Mouse (Mus musculus) embryonic facial prominence, embryonic 15.5 days (tissue): ENCODE measurements at regions not wholly inside any gene's neighbourhood (a gene's known extent, or its start where the extent isn't known, plus 50 kb on each side); places are given as distances from the start of the nearest gene placed in this dataset.

ENCODE experiments used
- ATAC-seq: fragments of 200-750 bp; cut with Nextera tagmentation; 2 replicates; pipeline ENCODE4 v1.8.0; 2017; ENCODE audit warnings: low read depth, moderate TSS enrichment; ENCODE audit not compliant: insufficient number of reproducible peaks, low FRiP score, low TSS enrichment
- H3K27ac ChIP-seq: fragments of 300-500 bp; sonication (generic); replicated peaks from 2 replicates; pipeline ENCODE4 v1.5.1; 2015; ENCODE audit warnings: mild to moderate bottlenecking, inconsistent platforms
- H3K27me3 ChIP-seq: fragments of 300-500 bp; sonication (generic); 2 replicates; pipeline ENCODE4 v1.6.1; 2015; ENCODE audit warnings: inconsistent platforms
- H3K36me3 ChIP-seq: fragments of 300-500 bp; sonication (generic); 2 replicates; pipeline ENCODE4 v1.6.1; 2015; ENCODE audit warnings: mild to moderate bottlenecking, inconsistent platforms
- H3K4me1 ChIP-seq: fragments of 300-500 bp; sonication (generic); 2 replicates; pipeline ENCODE4 v1.6.1; 2015; ENCODE audit warnings: inconsistent platforms
- H3K4me2 ChIP-seq: fragments of 300-500 bp; sonication (generic); replicated peaks from 2 replicates; pipeline ENCODE4 v1.6.1; 2015; ENCODE audit warnings: mild to moderate bottlenecking, inconsistent platforms
- H3K4me3 ChIP-seq: fragments of 300-500 bp; sonication (generic); replicated peaks from 2 replicates; pipeline ENCODE4 v1.5.1; 2015; ENCODE audit warnings: mild to moderate bottlenecking, inconsistent platforms
- H3K9ac ChIP-seq: fragments of 300-500 bp; sonication (generic); 2 replicates; pipeline ENCODE4 v1.6.1; 2015; ENCODE audit warnings: inconsistent platforms
- H3K9me3 ChIP-seq: fragments of 300-500 bp; sonication (generic); replicated peaks from 2 replicates; pipeline ENCODE4 v1.6.1; 2016; ENCODE audit warnings: inconsistent platforms
- WGBS: fragments of 180-500 bp; shearing (Covaris S2); methylation state at CpG from one replicate; pipeline ENCODE4 v1.1.7; 2015; 5-methylcytosine and 5-hydroxymethylcytosine counted together

DNA sequence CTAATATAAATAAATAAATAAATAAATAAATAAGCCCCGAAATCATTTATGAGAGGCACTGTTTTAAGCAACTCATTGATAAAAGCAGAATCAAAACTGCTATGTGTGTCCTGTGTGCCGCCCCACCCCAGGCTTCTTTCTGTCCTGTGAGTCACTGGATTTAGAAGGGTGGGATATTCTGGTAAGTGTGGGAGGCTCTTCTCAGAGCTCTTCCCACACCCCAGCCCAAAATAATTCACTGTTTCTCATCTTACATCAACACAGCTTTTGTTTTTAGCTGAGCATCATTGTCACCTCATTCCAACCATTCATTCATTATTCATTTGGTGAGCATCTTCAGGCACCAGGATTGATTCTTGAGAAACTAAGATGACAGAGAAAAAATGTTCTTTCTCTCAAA, 118.4 kb downstream of the Barx2 start:
- Histone ChIP-seq H3K9ac (no peak overlapping the region), H3K4me3 (no peak overlapping the region), H3K36me3 (no peaks in the 10 kb centered on the region), H3K27me3 (no peaks in the 10 kb centered on the region), H3K9me3 (no peaks in the 10 kb centered on the region), H3K27ac (no peak overlapping the region), H3K4me1 (no peaks in the 10 kb centered on the region), H3K4me2 (no peak overlapping the region)
- WGBS, result 95% methylated on average over 2 of the region's 2 CpGs
- no peak for ATAC-seq

DNA sequence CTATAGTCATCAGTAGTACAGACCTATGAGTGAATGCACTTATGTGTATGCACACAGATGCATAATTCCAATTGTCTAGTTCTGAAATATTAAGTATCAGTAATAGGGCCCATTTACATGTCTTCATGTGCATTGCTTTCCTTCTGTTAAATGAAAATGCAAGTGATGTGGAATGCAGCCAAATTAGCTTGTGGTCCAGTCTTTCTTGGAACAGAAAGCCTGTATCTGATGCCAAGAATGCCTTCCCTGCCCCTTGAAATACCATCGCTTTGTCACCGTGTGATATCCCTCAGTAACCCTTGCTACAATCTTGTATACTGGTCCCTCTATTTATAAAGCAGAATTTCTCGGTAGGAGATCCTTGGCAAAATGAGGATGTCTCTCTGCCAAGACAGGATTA, 137.3 kb downstream of the Barx2 start:
- H3K27ac ChIP-seq, result no peak overlapping the region
- H3K9me3 ChIP-seq, result no peaks in the 10 kb centered on the region
- H3K27me3 ChIP-seq, result no peaks in the 10 kb centered on the region
- H3K36me3 ChIP-seq, result no peaks in the 10 kb centered on the region
- H3K4me2 ChIP-seq, result no peak overlapping the region
- H3K4me3 ChIP-seq, result no peak overlapping the region
- H3K4me1 ChIP-seq, result no peaks in the 10 kb centered on the region
- no peak overlapping the region for H3K9ac ChIP-seq
- WGBS, result 79% methylated on average over 3 of the region's 3 CpGs
- no peak for ATAC-seq

DNA sequence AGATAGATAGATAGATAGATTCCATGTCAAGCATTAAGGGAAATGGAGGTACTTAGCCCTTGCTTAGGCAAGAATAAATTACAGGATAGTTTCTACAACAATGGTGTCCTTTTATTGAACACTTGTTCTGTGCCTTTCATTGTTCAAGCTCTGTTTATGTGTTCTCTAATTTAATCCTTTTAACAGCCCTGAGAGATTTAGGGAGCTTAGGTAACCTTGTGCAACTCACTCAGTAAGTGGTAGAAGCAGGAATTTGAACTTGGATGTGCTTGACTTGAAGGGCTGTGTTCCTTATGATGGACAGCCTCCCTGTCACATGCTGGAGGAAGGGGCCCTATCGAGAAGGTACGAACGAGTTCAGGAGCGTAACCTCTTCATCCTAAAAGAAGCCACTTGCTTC, 147.9 kb downstream of the Barx2 start:
- Histone ChIP-seq H3K4me2 (no peak overlapping the region), H3K27me3 (no peaks in the 10 kb centered on the region), H3K27ac (no peak overlapping the region), H3K9ac (no peak overlapping the region), H3K9me3 (no peaks in the 10 kb centered on the region), H3K36me3 (no peaks in the 10 kb centered on the region), H3K4me3 (no peak overlapping the region), H3K4me1 (no peaks in the 10 kb centered on the region)
- 75% methylated on average over 4 of the region's 4 CpGs for WGBS
- no peak for ATAC-seq

DNA sequence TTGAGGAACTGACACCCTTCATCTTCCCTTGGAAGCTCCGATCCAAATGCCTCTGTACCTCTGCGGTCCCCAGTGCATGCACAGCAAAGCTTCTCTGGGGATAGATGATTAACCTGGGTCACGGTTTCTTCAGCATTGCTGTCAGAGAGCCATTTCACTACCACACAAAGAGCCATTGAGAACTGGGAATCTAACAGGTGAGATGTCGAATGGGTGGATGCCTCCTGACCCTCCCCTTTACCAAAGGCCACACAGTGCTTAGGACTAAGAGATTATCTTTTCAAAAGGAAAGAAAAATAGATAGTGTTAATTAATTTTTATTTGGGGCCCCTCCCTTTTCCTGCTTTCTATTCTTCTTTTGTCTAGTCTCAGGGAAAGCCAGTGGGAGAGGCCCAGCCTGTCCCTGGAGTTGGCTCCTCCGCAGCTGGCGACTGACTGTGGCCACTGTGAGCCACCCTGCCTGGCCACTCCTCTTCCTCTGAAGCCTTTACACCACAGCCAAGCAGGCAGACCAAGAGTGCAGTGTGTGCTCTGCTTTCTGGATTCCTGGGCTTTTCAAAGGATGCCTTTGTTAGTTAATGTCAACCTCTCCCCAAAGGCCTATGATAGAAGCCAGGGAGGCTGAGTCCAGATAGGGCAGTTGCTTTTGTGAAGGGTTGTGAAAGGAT, 155.2 kb downstream of the Barx2 start:
- Histone ChIP-seq H3K27ac (no peak overlapping the region), H3K9ac (no peak overlapping the region), H3K27me3 (no peaks in the 10 kb centered on the region), H3K9me3 (no peaks in the 10 kb centered on the region), H3K4me3 (no peak overlapping the region), H3K4me1 (no peaks in the 10 kb centered on the region), H3K4me2 (no peak overlapping the region), H3K36me3 (no peaks in the 10 kb centered on the region)
- no peak for ATAC-seq
- whole genome bisulfite sequencing, result 52% methylated on average over 6 of the region's 6 CpGs

DNA sequence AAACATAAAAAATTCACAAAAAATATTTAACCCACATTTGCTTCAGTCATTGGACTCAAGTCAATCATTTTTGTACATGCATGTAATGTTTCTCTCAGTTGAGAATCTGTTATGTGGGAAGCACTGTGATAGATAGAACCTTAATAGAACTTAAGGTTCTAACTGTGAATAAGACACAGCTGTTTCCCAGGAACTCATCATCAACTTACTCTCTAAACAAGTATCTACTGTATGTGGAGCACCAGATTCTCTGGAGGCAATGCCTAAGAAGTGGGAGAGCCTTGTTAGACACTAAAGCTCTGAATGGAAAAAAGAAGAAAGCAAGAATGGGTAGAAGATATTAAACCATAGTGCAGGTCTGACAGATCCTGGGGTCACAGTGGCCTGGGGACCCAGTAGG, 182.8 kb downstream of the Barx2 start:
- no peaks in the 10 kb centered on the region for H3K9me3 ChIP-seq
- H3K9ac ChIP-seq, result no peak overlapping the region
- H3K36me3 ChIP-seq, result no peaks in the 10 kb centered on the region
- no peak overlapping the region for H3K4me2 ChIP-seq
- H3K27me3 ChIP-seq, result no peaks in the 10 kb centered on the region
- ATAC-seq, result no peak
- no peaks in the 10 kb centered on the region for H3K4me1 ChIP-seq
- no peak overlapping the region for H3K4me3 ChIP-seq
- H3K27ac ChIP-seq, result no peak overlapping the region

DNA sequence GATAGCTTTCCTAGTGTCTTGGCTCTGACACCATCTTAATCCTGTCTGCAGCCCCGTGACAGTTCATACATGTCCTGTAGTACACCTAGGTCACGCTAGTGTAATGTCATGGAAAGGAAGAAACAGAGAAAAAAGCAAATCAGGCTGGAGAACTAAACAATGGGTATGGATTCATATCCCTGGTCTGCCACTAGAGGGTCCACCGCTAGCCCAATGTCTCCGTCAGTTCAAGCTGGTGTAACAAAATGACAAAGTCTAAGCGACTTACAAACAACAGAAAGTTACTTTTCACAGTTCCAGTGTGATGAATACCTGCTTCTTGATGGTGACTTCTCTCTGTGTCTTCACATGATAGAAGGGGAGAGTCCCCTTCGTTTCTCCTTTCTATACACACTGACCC, 194.0 kb downstream of the Barx2 start:
- no peak for ATAC-seq
- WGBS, result 73% methylated on average over 6 of the region's 6 CpGs
- H3K27me3 ChIP-seq, result no peaks in the 10 kb centered on the region

DNA sequence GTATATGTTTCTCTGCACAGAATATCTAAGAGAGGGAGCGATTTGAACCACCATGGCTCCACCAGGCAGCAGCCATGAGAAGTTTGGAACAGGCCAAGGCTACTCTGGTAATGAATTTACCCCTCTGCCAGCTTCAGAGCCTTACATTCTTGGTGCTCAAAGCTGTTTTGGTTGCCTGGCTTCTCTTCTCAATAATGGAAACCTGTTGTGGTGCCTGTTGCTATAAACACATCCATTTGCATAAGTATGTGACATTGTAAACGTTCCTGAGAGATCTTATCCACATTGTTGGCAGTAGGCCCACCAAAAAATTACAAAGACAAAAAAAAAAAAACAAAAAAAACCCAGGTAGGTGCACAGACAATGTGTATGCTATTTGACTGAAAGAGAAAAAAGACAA, 203.2 kb downstream of the Barx2 start:
- ATAC-seq, result no peak

More for the DNA sequence above, 194.0 kb downstream of the Barx2 start:
- Histone ChIP-seq H3K27ac (no peak overlapping the region), H3K9me3 (no peaks in the 10 kb centered on the region), H3K4me3 (no peak overlapping the region), H3K9ac (no peak overlapping the region), H3K4me1 (no peaks in the 10 kb centered on the region), H3K36me3 (no peaks in the 10 kb centered on the region), H3K4me2 (no peak overlapping the region)

DNA sequence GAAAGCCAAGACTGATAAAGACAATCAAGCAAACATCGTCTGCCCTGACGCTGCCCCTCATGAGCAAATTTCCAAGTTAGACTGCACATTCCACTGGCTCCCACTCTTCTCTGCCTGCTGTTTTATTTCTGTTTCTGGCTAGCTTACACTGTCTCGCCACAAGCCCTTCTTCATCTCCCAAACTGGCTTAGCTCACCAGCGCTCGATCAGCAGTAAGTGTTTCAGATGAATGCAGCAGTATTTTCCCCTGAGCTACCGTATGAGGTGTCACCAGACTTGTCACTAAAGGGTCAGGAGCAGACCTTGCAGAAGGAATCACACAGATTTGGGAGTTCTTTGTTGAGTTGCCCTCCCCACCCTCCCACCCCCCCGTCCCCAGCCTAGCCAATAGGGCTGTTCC, 206.6 kb downstream of the Barx2 start:
- H3K4me3 ChIP-seq, result no peak overlapping the region
- H3K4me1 ChIP-seq, result no peaks in the 10 kb centered on the region
- H3K27me3 ChIP-seq, result no peaks in the 10 kb centered on the region
- H3K9me3 ChIP-seq, result no peaks in the 10 kb centered on the region
- no peak overlapping the region for H3K27ac ChIP-seq
- no peak overlapping the region for H3K4me2 ChIP-seq
- 81% methylated on average over 7 of the region's 7 CpGs for WGBS
- no peak for ATAC-seq
- H3K9ac ChIP-seq, result no peak overlapping the region
- H3K36me3 ChIP-seq, result no peaks in the 10 kb centered on the region

More for the DNA sequence above, 203.2 kb downstream of the Barx2 start:
- 38% methylated on average over 2 of the region's 2 CpGs for WGBS
- Histone ChIP-seq H3K4me2 (no peak overlapping the region), H3K27me3 (no peaks in the 10 kb centered on the region), H3K36me3 (no peaks in the 10 kb centered on the region), H3K4me1 (no peaks in the 10 kb centered on the region), H3K27ac (peak overlapping the region; percentile 48), H3K4me3 (no peak overlapping the region), H3K9ac (no peak overlapping the region), H3K9me3 (no peaks in the 10 kb centered on the region)

DNA sequence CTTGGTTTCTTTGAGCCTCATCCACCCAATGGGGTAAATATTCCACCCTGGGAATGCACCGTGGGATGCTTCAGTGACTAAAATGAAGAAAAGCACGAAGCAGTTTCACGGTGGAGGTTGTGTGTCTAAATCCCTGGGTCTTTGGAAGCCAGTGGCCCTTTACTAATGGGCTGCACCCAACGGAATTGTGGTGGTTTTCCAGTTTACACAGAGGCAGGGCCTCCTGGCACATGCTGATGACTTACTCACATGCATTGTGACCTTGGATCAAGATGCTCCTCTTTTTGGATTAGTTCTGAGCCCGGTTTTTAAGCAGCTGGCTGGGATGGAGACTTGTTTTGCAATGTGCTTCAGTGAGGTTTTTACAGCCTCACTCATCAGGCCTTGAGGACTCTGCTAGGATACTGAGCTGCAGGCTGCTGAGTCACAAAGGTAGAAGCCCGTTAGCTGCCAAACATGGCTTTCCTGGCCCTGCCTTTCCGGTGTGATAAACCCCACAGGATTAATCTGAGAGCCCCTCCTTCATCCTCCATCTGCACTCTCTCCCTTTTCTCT, 222.3 kb downstream of the Barx2 start:
- Histone ChIP-seq H3K27ac (no peak overlapping the region), H3K36me3 (no peaks in the 10 kb centered on the region), H3K9me3 (no peaks in the 10 kb centered on the region), H3K27me3 (no peaks in the 10 kb centered on the region; the same call in 1 of the 2 replicates), H3K4me2 (no peak overlapping the region), H3K9ac (no peak overlapping the region), H3K4me1 (peaks cover 12% of the 10 kb centered on the region), H3K4me3 (no peak overlapping the region)
- ATAC-seq, result no peak
- WGBS, result 67% methylated on average over 7 of the region's 7 CpGs

DNA sequence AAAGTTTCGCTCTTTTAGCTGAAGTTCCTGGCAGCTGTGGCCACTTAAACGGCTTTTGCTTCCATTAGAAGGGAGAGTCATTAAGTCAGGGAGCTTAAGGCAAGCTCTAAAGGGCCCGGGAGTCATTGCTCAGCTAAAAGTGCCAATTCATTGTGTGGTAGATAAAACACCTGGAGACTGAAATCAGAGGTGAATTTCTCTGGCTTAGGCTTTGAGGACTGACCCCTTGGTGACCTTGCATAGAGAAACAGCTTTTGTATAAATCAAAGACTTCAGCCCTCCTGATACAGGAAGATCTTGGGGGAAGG, 224.1 kb upstream of the Tmem45b start:
- H3K9me3 ChIP-seq, result no peaks in the 10 kb centered on the region
- WGBS, result 2% methylated on average over 3 of the region's 3 CpGs
- ATAC-seq, result 0 out of 2 replicates have a peak, but pooled peaks have one; percentile 2
- no peaks in the 10 kb centered on the region; the same call in 1 of the 2 replicates for H3K27me3 ChIP-seq
- H3K4me1 ChIP-seq, result peaks cover 23% of the 10 kb centered on the region
- peak overlapping the region; percentile 23 for H3K4me3 ChIP-seq
- peak overlapping the region; percentile 43 for H3K4me2 ChIP-seq
- peak overlapping the region; percentile 39; the same call in 1 of the 2 replicates for H3K27ac ChIP-seq
- no peaks in the 10 kb centered on the region for H3K36me3 ChIP-seq
- no peak overlapping the region for H3K9ac ChIP-seq

DNA sequence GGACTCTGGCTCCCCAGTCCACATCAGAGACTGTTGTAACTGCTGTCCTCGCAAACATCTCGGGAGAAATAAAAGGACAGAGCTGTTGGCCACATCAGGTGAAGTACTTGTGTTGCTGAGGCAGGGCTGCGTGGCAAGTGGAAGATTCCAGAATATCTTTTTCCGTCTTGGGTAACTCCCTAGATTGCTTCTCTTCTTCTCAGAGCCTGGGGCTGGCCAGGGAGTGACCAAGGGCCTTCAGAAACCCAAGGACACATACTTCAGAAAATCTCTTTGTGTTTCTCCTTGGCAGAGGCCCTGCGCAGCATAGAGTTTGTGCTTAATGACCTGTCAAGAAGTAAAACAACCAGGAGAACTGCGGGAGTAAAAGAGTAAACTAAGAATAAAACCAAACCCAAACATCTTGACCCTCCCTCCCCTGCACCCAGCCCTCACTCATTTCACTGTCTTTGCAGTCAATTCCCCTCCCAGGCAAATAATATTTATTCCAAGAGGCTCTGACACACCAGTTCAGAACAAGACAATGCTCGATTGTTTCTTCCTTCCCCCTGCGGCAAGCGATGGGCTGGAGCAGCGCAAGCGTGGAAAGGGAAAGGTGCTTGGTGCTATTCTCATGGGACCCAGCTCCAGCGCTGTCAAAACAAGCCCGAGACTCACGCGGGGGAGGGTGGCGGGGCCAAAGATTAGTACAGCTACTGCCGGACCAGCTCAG, 223.6 kb upstream of the Tmem45b start:
- WGBS, result 18% methylated on average over 17 of the region's 17 CpGs
- H3K9ac ChIP-seq, result no peak overlapping the region
- ATAC-seq, result peak; percentile 36; the same call in 1 of the 2 replicates
- H3K27ac ChIP-seq, result peak overlapping the region; percentile 39; the same call in 1 of the 2 replicates
- H3K4me3 ChIP-seq, result peak overlapping the region; percentile 23
- H3K4me2 ChIP-seq, result peak overlapping the region; percentile 43
- no peaks in the 10 kb centered on the region; the same call in 1 of the 2 replicates for H3K27me3 ChIP-seq
- no peaks in the 10 kb centered on the region for H3K36me3 ChIP-seq
- H3K4me1 ChIP-seq, result peaks cover 28% of the 10 kb centered on the region
- H3K9me3 ChIP-seq, result no peaks in the 10 kb centered on the region
